ENCODE assay signal across 31 mouse cellular contexts in genomic region chr5:34278058-34278457, GRCm38 (mm10). TPM values are rescaled to one million over a fixed set of nuclear protein-coding genes. Genes with fewer than 3 reads are reported as not detected.
DNase-seq lines count a peak whose midpoint lies in the region; ATAC-seq and TF ChIP-seq lines count a peak whose summit lies in the region.
"Had no signal": no experiment of that assay in that cellular context is flagged by ENCODE, and none has a peak within 500 bp of the region (broad histone marks: within the 10 kb centered on the region; RNA-seq: fewer than 3 reads in every experiment).

No protein-coding gene starts in this region.

- peak; percentile 90 for ATAC-seq in megakaryocyte, adult 5-6 weeks (ENCODE audit: poor library complexity, severe bottlenecking)
- ATAC-seq: activated CD4-positive, CD25-positive, alpha-beta regulatory T cell, adult 4 months; CD4-positive, CD25-positive, alpha-beta regulatory T cell, adult 4 months; forebrain, embryonic 13.5 days; forebrain, embryonic 16.5 days; intestine, embryonic 15.5 days had no signal

- no peak overlapping the region for H3K4me3 ChIP-seq in bone marrow, adult 2 months (replicated peaks; ENCODE audit: control insufficient read depth, low read depth, low read length)
- H3K4me3 ChIP-seq in layer of hippocampus, adult 2 months, result no peak overlapping the region
- H3K4me3 ChIP-seq: forebrain, embryonic 10.5 days; forebrain, embryonic 13.5 days; gastrocnemius, adult 2 months; heart, adult 2 months; heart, embryonic 10.5 days; heart, embryonic 13.5 days; hindbrain, embryonic 12.5 days; hindbrain, embryonic 15.5 days; intestine, embryonic 15.5 days had no signal

- 29% methylated on average over 4 of the region's 4 CpGs for WGBS in bone marrow, adult 2 months

- no peak for TF ChIP-seq CTCF in bone marrow, adult 2 months (IDR thresholded peaks at IDR 0.05; ENCODE audit: control insufficient read depth, insufficient read depth, low read length)
- TF ChIP-seq CTCF in layer of hippocampus, adult 2 months (conservative IDR thresholded peaks at IDR 0.05), result no peak

- H3K4me1 ChIP-seq in bone marrow, adult 2 months (ENCODE audit: control insufficient read depth, insufficient read depth, low read length), result peaks cover 2% of the 10 kb centered on the region
- H3K4me1 ChIP-seq: forebrain, embryonic 13.5 days; hindbrain, embryonic 15.5 days; intestine, embryonic 15.5 days had no signal

- intact Hi-C loops in heart, postnatal 25 days (cut with DNase I), result no loop called here

- DNase-seq in heart, adult 11 months, result peak; percentile 93
- DNase-seq in heart, postnatal 25 days (ENCODE audit: low spot score), result no peak
- peak; percentile 44 for DNase-seq in A20 (ENCODE audit: low read depth, low spot score)
- no peak for DNase-seq in yolk sac, embryonic 10.5 days (ENCODE audit: low spot score)
- DNase-seq in layer of hippocampus, adult 2 months (ENCODE audit: low spot score in 2 of 2), result no peak
- no peak for DNase-seq in spleen, postnatal 36 days (ENCODE audit: low spot score in 2 of 2)
- DNase-seq: adrenal gland, adult 8-10 months; adrenal gland, postnatal 25 days; cerebellum, adult 11 months; cerebellum, adult 8-10 months; cerebellum, postnatal 10 days; cerebellum, postnatal 36 days; gastrocnemius, adult 2 months; gastrocnemius, postnatal 14 days; heart, adult 2 months; heart, postnatal 14 days had no signal

- no peak for TF ChIP-seq POLR2A in bone marrow, adult 2 months (IDR thresholded peaks at IDR 0.05; ENCODE audit: borderline replicate concordance, control insufficient read depth, low read depth, low read length)

- H3K27ac ChIP-seq in bone marrow, adult 2 months (ENCODE audit: control insufficient read depth, insufficient read depth, low read depth, low read length, poor library complexity), result peak overlapping the region; percentile 8; the same call in 1 of the 2 replicates
- no peak overlapping the region for H3K27ac ChIP-seq in layer of hippocampus, adult 2 months
- H3K27ac ChIP-seq: forebrain, embryonic 10.5 days; forebrain, embryonic 13.5 days; gastrocnemius, adult 2 months; heart, adult 2 months; heart, embryonic 10.5 days; heart, embryonic 13.5 days; hindbrain, embryonic 12.5 days; hindbrain, embryonic 15.5 days; intestine, embryonic 15.5 days had no signal

RNA-seq across cellular contexts. Expression of gene Zfyve28, which starts 10.2 kb away (rescaled TPM):
- under 1 TPM; 0.36 to 0.60 TPM for total RNA-seq in heart, postnatal 25 days (2021)
- polyA plus RNA-seq in bone marrow, adult 2 months (2011; ENCODE audit: insufficient read depth, insufficient read length, low replicate concordance, missing spikeins), result 1.0 and 3.0 TPM in 2 replicates
- total RNA-seq in megakaryocyte, adult 5-6 weeks (2015), result 2.3 and 3.8 TPM in 2 replicates
- total RNA-seq in megakaryocyte, adult 5-6 weeks (2017), result 4.8 and 5.5 TPM in 2 replicates
- 10 to 100 TPM; 35.0 to 35.8 TPM for total RNA-seq in layer of hippocampus, adult 2 months (2021)

RNA-seq across cellular contexts. Expression of gene Cfap99, which starts 10.3 kb away (rescaled TPM):
- total RNA-seq in heart, postnatal 25 days (2021), result not detected
- not detected in 2 replicates for polyA plus RNA-seq in bone marrow, adult 2 months (2011; ENCODE audit: insufficient read depth, insufficient read length, low replicate concordance, missing spikeins)
- 0.56 and 0.57 TPM in 2 replicates for total RNA-seq in megakaryocyte, adult 5-6 weeks (2015)
- 1.2 and 1.9 TPM in 2 replicates for total RNA-seq in megakaryocyte, adult 5-6 weeks (2017)
- total RNA-seq in layer of hippocampus, adult 2 months (2021), result under 1 TPM; 0.22 to 0.56 TPM
- total RNA-seq: adrenal gland, postnatal 25 days; gastrocnemius, adult 2 months; heart, adult 2 months; heart, postnatal 14 days; hematopoietic stem cell, adult 5-6 weeks had no signal
- polyA plus RNA-seq: activated CD4-positive, CD25-positive, alpha-beta regulatory T cell, adult 4 months; C2C12; CD4-positive, CD25-positive, alpha-beta regulatory T cell, adult 4 months; embryonic facial prominence, embryonic 11.5 days; forebrain, embryonic 10.5 days; forebrain, embryonic 13.5 days; forebrain, embryonic 16.5 days; heart, adult 2 months; heart, embryonic 10.5 days; heart, embryonic 13.5 days; hindbrain, embryonic 15.5 days; intestine, embryonic 15.5 days had no signal

RNA-seq across cellular contexts. Expression of gene Rnf4, which starts 58.0 kb away (rescaled TPM):
- 10 to 100 TPM; 27.1 to 29.1 TPM for total RNA-seq in heart, postnatal 25 days (2021)
- 29.9 and 55.2 TPM in 2 replicates for polyA plus RNA-seq in bone marrow, adult 2 months (2011; ENCODE audit: insufficient read depth, insufficient read length, low replicate concordance, missing spikeins)
- 75.7 and 86.1 TPM in 2 replicates for total RNA-seq in megakaryocyte, adult 5-6 weeks (2015)
- total RNA-seq in megakaryocyte, adult 5-6 weeks (2017), result 79.6 and 82.8 TPM in 2 replicates
- total RNA-seq in layer of hippocampus, adult 2 months (2021), result 10 to 100 TPM; 80.5 to 81.0 TPM

Comparison
In these comparisons a context has a peak if more than half of its experiments do, and no peak if none do; other contexts are left out.
1. DNase-seq: peak in heart, adult 11 months (single experiment) and A20 (single experiment); none in heart, postnatal 25 days (single experiment), yolk sac, embryonic 10.5 days (single experiment), layer of hippocampus, adult 2 months (0 of 2) and spleen, postnatal 36 days (0 of 2).
2. RNA of gene Zfyve28, which starts 10.2 kb away (total RNA-seq): 35.0 to 35.8 TPM in layer of hippocampus, adult 2 months; 2.3 to 5.5 TPM in megakaryocyte, adult 5-6 weeks and 0.36 to 0.60 TPM in heart, postnatal 25 days; every median in the first group is over 4 times any median in the second.